Mouse (Mus musculus) lung, postnatal 0 days (tissue): ENCODE results near the gene Nfil3.

Source experiments
- CTCF ChIP-seq: IDR thresholded peaks from 2 replicates; pipeline ENCODE4 v1.5.1; 2016; ENCODE audit warnings: antibody characterized with exemption, mild to moderate bottlenecking
- EP300 ChIP-seq: IDR thresholded peaks from 2 replicates; pipeline ENCODE4 v1.6.1; 2016; ENCODE audit warnings: antibody characterized with exemption, mild to moderate bottlenecking, control low read depth

DNA sequence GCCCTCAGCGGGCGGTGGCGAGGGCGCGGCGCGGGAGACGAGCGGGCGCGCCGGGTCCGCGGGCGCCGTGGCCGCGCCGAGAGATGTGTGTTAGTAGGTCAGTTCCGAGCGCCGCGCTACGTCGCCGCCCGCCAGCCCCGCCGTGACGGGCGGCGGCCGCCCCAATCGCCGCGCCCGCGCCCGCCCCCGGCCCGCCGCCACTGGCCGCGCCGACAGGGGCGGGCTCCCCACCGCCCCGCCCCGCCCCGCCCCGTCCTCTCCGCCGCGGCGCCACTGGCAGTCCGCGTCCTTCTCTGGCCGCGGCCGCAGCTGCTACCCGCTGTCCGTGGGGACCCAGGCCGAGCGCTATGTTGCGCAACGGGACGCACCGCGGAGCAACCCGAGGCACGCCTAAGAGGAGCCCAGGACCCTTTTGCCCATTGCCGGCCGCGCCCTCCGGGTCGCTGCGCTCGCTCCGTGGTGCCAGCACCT, at the start of gene Nfil3:
- TF ChIP-seq EP300 (no peak), CTCF (no peak)
